Mouse (Mus musculus) forebrain, embryonic 11.5 days (tissue): ENCODE results near the gene Hace1. TPM values are rescaled to one million over a fixed set of nuclear protein-coding genes. Genes with fewer than 3 reads are reported as not detected.
"Not testable (repeated sequence)": the region's sequence is repeated elsewhere in the genome, so short reads cannot be mapped to it uniquely, and the experiment has no call there.

ENCODE experiments used
- ATAC-seq: fragments of 200-750 bp; cut with Nextera tagmentation; replicated peaks from 2 replicates; pipeline ENCODE4 v1.8.0; 2017; ENCODE audit warnings: moderate TSS enrichment; ENCODE audit not compliant: low FRiP score
- DNase-seq: peaks from one replicate; pipeline ENCODE4 v3.0.0-alpha.2; 2017; ENCODE audit warnings: low spot score
- H3K27ac ChIP-seq: fragments of 300-500 bp; sonication (generic); 2 replicates; pipeline ENCODE4 v1.5.1; 2014; ENCODE audit warnings: low read depth, low read length
- H3K27me3 ChIP-seq: fragments of 300-500 bp; sonication (generic); 2 replicates; pipeline ENCODE4 v1.6.1; 2014; ENCODE audit warnings: mild to moderate bottlenecking, low read length, mixed read lengths; ENCODE audit not compliant: control insufficient read depth, insufficient read depth
- H3K36me3 ChIP-seq: fragments of 300-500 bp; sonication (generic); 2 replicates; pipeline ENCODE4 v1.6.1; 2014; ENCODE audit warnings: mild to moderate bottlenecking, low read length, moderate library complexity, mixed read lengths; ENCODE audit not compliant: control insufficient read depth, insufficient read depth
- H3K4me1 ChIP-seq: fragments of 300-500 bp; sonication (generic); replicated peaks from 2 replicates; pipeline ENCODE4 v1.6.1; 2014; ENCODE audit warnings: low read length, mixed read lengths; ENCODE audit not compliant: control insufficient read depth, insufficient read depth
- H3K4me2 ChIP-seq: fragments of 300-500 bp; sonication (generic); 2 replicates; pipeline ENCODE4 v1.6.1; 2014; ENCODE audit warnings: low read depth, mild to moderate bottlenecking, low read length, moderate library complexity, mixed read lengths; ENCODE audit not compliant: severe bottlenecking
- H3K4me3 ChIP-seq: fragments of 300-500 bp; sonication (generic); 2 replicates; pipeline ENCODE4 v1.5.1; 2014; ENCODE audit warnings: low read depth, low read length
- H3K9ac ChIP-seq: fragments of 300-500 bp; sonication (generic); 2 replicates; pipeline ENCODE4 v1.6.1; 2014; ENCODE audit warnings: low read length
- H3K9me3 ChIP-seq: fragments of 300-500 bp; sonication (generic); 2 replicates; pipeline ENCODE4 v1.6.1; 2016; ENCODE audit warnings: low read length, mixed read lengths; ENCODE audit not compliant: control insufficient read depth
- WGBS: fragments of 180-500 bp; shearing (Covaris S2); extraction: QIAGEN DNeasy Blood & Tissue Kit; methylation state at CpG from one replicate; pipeline ENCODE4 v1.1.7; 2014; 5-methylcytosine and 5-hydroxymethylcytosine counted together
- polyA plus RNA-seq: library from polyadenylated mRNA; unstranded; fragments of >200 nt; fragmentation: Nextera tagmentation; extraction: Ambion mirVana; gene quantifications from 2 replicates; pipeline ENCODE4 v1.2.1, GENCODE M21; 2014

Gene Hace1
- polyA plus RNA-seq: 23.1 and 27.6 TPM in 2 replicates

DNA sequence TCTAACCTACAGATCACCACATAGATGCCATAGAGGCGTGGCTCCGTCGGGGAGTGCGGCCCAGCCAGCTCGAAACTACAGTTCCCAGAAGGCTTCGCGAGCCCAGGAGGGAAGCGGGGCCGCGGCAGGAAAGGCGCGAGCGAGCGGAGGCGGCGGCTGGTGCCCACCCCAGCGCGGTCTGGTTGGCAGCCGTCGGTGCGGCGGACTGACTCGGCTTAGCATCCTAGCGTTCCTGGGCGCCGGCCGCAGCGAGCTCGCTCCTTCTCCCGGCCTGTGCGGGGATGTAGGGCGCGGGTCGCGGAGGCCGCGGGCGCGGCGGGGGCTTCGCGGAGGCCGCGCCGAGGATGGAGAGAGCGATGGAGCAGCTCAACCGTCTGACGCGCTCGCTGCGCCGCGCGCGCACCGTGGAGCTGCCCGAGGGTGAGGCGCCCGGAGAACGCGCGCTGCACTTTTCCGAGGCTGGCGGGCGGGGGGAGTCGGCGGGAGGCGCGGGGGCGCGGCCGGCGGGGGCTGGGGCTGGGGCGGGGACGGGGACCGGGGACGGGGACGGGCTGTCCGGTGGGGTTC, at the start of gene Hace1:
Gene Hace1, plus strand, starts transcription at position 99 of the 567 bp plus-strand sequence.
- Histone ChIP-seq H3K27ac (peak within 1 kb of the TSS; percentile 90), H3K9me3 (no peaks in the 10 kb centered on the region), H3K4me1 (no peaks in the 10 kb centered on the region), H3K9ac (peak within 1 kb of the TSS; percentile 87), H3K4me3 (peak within 1 kb of the TSS; percentile 82), H3K36me3 (no peaks in the 10 kb centered on the region), H3K27me3 (no peaks in the 10 kb centered on the region), H3K4me2 (peak within 1 kb of the TSS; percentile 54)
- ATAC-seq (peak; percentile 97), DNase-seq (peak; percentile 94)
- under 1% methylated on average over 43 of the region's 79 CpGs for WGBS

- H3K4me3 ChIP-seq, DNase-seq, H3K27ac ChIP-seq, H3K27me3 ChIP-seq, H3K9me3 ChIP-seq, H3K36me3 ChIP-seq, ATAC-seq, H3K4me1 ChIP-seq, H3K9ac ChIP-seq, H3K4me2 ChIP-seq: not testable (repeated sequence)
- WGBS: 93% methylated on average over 14 of the region's 16 CpGs
Observed at GRCm38 (mm10) chr10:45537334-45537733, 40.3 kb upstream of the Hace1 start.

DNA sequence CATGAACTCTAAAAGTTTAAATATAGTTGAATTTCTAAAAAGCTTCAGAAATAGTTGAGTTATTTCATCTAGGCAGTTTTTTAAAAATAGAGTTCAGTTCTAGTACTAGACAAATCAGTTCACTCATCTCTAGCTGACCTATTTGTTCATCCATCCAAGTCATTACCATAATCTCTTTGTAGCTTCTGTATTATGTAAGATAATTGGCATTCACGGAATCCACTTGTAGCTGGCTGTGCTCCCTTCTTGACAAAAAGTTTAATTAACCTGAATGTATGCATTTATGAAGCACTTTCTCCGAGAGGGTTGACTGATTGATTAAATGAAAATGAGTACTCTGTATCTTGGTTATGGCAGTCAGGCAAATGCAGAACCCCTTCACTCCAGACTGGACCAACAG, 34.9 kb upstream of the Hace1 start:
- DNase-seq: no peak
- Histone ChIP-seq H3K4me2 (no peak overlapping the region), H3K36me3 (no peaks in the 10 kb centered on the region), H3K9ac (no peak overlapping the region), H3K4me1 (no peaks in the 10 kb centered on the region), H3K9me3 (no peaks in the 10 kb centered on the region), H3K4me3 (no peak overlapping the region), H3K27ac (no peak overlapping the region), H3K27me3 (no peaks in the 10 kb centered on the region)
- 36% methylated on average over 2 of the region's 2 CpGs for WGBS
- no peak for ATAC-seq

- Histone ChIP-seq H3K4me3 (no peak overlapping the region), H3K4me1 (no peaks in the 10 kb centered on the region), H3K4me2 (no peak overlapping the region), H3K9me3 (no peaks in the 10 kb centered on the region; the same call in 1 of the 2 replicates), H3K36me3 (no peaks in the 10 kb centered on the region), H3K9ac (no peak overlapping the region), H3K27me3 (no peaks in the 10 kb centered on the region), H3K27ac (no peak overlapping the region)
- DNase-seq (peak; percentile 60), ATAC-seq (no peak)
- WGBS: 44% methylated on average over 7 of the region's 7 CpGs
Observed at GRCm38 (mm10) chr10:45546799-45547198, 30.8 kb upstream of the Hace1 start.

DNA sequence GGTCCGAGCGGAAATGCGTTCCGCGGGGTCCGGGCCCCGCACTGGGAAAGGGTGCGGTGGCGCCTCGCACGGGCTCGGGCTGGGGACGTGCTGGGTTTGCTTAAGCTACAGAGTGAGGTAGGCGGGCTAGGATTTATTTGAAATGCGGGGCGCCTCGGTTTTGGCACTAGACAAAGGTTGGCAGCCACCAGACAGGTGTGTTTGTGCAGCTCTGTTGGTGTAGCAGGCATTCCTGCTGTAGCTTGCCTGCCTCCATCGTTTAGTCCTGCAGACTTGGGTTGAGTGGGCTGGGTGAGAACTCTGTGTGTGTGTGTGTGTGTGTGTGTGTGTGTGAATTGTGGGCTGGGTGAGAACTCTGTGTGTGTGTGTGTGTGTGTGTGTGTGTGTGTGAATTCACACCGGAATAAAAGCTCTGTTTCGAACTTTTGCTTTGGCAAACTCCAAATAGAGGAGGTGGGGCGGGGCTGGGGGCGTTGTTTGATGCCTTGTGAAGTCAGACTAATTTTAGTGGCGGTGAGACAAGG, 731 bp downstream of the Hace1 start:
- no peaks in the 10 kb centered on the region for H3K9me3 ChIP-seq
- ATAC-seq (peak; percentile 86), DNase-seq (peak; percentile 64)
- H3K4me1 ChIP-seq: no peaks in the 10 kb centered on the region
- H3K4me2 ChIP-seq: peak overlapping the region; percentile 54
- H3K36me3 ChIP-seq: no peaks in the 10 kb centered on the region
- peak overlapping the region; percentile 90; the same call in 1 of the 2 replicates for H3K27ac ChIP-seq
- WGBS: 2% methylated on average over 23 of the region's 23 CpGs
- peak overlapping the region; percentile 82 for H3K4me3 ChIP-seq
- H3K9ac ChIP-seq: peak overlapping the region; percentile 87
- H3K27me3 ChIP-seq: no peaks in the 10 kb centered on the region

GRCm38 (mm10) chr10:45583310-45583709, 5.7 kb downstream of the Hace1 start:
- Histone ChIP-seq H3K4me3 (no peak overlapping the region), H3K9ac (no peak overlapping the region), H3K36me3 (no peaks in the 10 kb centered on the region), H3K4me1 (no peaks in the 10 kb centered on the region), H3K27me3 (no peaks in the 10 kb centered on the region), H3K27ac (no peak overlapping the region), H3K9me3 (no peaks in the 10 kb centered on the region), H3K4me2 (no peak overlapping the region)
- no peak for DNase-seq
- no peak for ATAC-seq
- 91% methylated on average over 1 of the region's 1 CpGs for WGBS

GRCm38 (mm10) chr10:45583829-45584228, 6.2 kb downstream of the Hace1 start:
- Histone ChIP-seq H3K4me2 (no peak overlapping the region), H3K4me1 (no peaks in the 10 kb centered on the region), H3K9me3 (no peaks in the 10 kb centered on the region), H3K27ac (no peak overlapping the region), H3K27me3 (no peaks in the 10 kb centered on the region), H3K4me3 (no peak overlapping the region), H3K9ac (no peak overlapping the region), H3K36me3 (no peaks in the 10 kb centered on the region; the same call in 1 of the 2 replicates)
- no peak for DNase-seq
- no peak for ATAC-seq
- WGBS: 95% methylated on average over 6 of the region's 6 CpGs

GRCm38 (mm10) chr10:45584311-45585102, 6.9 kb downstream of the Hace1 start:
- H3K27ac ChIP-seq: no peak overlapping the region
- no peak overlapping the region for H3K9ac ChIP-seq
- 90% methylated on average over 12 of the region's 12 CpGs for WGBS
- H3K4me2 ChIP-seq: no peak overlapping the region
- no peaks in the 10 kb centered on the region for H3K27me3 ChIP-seq
- H3K4me1 ChIP-seq: no peaks in the 10 kb centered on the region
- ATAC-seq (no peak), DNase-seq (no peak)
- no peak overlapping the region for H3K4me3 ChIP-seq
- H3K9me3 ChIP-seq: no peaks in the 10 kb centered on the region
- H3K36me3 ChIP-seq: no peaks in the 10 kb centered on the region; the same call in 1 of the 2 replicates
